Mouse (Mus musculus) myocyte (in vitro differentiated cells): Measurements from ENCODE around the gene Arl4d. TPM values are rescaled to one million over a fixed set of nuclear protein-coding genes. Genes with fewer than 3 reads are reported as not detected.

ENCODE experiments used
- H3K27me3 ChIP-seq: one replicate; pipeline ENCODE4 v1.6.1; 2011; ENCODE audit not compliant: control insufficient read depth, insufficient read depth, insufficient read length
- H3K36me3 ChIP-seq: one replicate; pipeline ENCODE4 v1.6.1; 2011; ENCODE audit not compliant: control insufficient read depth, insufficient read depth
- H3K4me2 ChIP-seq: one replicate; pipeline ENCODE4 v1.6.1; 2011; ENCODE audit warnings: low read depth, control low read depth
- H3K4me3 ChIP-seq: one replicate; pipeline ENCODE4 v1.5.1; 2011; ENCODE audit warnings: mild to moderate bottlenecking, control low read depth, moderate library complexity
- H3K79me2 ChIP-seq: one replicate; pipeline ENCODE4 v1.6.1; 2011; ENCODE audit not compliant: control insufficient read depth, insufficient read depth
- H3ac ChIP-seq: one replicate; pipeline ENCODE4 v1.6.1; 2011; ENCODE audit not compliant: control insufficient read depth, insufficient read length
- CEBPB ChIP-seq: IDR thresholded peaks from 2 replicates; pipeline ENCODE4 v1.6.1; 2011; ENCODE audit warnings: mild to moderate bottlenecking, moderate library complexity; ENCODE audit not compliant: poor library complexity, insufficient read depth, severe bottlenecking
- E2F4 ChIP-seq: IDR thresholded peaks from one replicate; pipeline ENCODE4 v1.6.1; 2011; ENCODE audit warnings: mild to moderate bottlenecking, control low read depth, moderate library complexity; ENCODE audit not compliant: insufficient read depth
- MAX ChIP-seq: IDR thresholded peaks from one replicate; pipeline ENCODE4 v1.6.1; 2011; ENCODE audit warnings: low read depth, mild to moderate bottlenecking, control low read depth
- MYOD1 ChIP-seq, 3 experiments: IDR thresholded peaks; one replicate each; pipeline ENCODE4 v1.6.1; 2011; ENCODE audit warnings: control low read depth in 2 of 3, low read depth in 2 of 3, mild to moderate bottlenecking in 2 of 3, moderate library complexity in 1 of 3; ENCODE audit not compliant: insufficient read length in 2 of 3, control insufficient read depth in 1 of 3
- MYOG ChIP-seq, 3 experiments: IDR thresholded peaks; one replicate each; pipeline ENCODE4 v1.6.1; 2011; ENCODE audit warnings: control low read depth in 2 of 3, low read depth in 2 of 3, mild to moderate bottlenecking in 2 of 3; ENCODE audit not compliant: insufficient read length in 2 of 3, control insufficient read depth in 1 of 3, insufficient read depth in 1 of 3
- POLR2A ChIP-seq: IDR thresholded peaks from one replicate; pipeline ENCODE4 v1.6.1; 2011; ENCODE audit warnings: low read depth, mild to moderate bottlenecking, control low read depth, moderate library complexity; ENCODE audit not compliant: insufficient read length
- POLR2AphosphoS2 ChIP-seq: IDR thresholded peaks from one replicate; pipeline ENCODE4 v1.6.1; 2011; ENCODE audit warnings: low read depth, control low read depth; ENCODE audit not compliant: insufficient read length
- REST ChIP-seq: IDR thresholded peaks from one replicate; pipeline ENCODE4 v1.6.1; 2011; ENCODE audit warnings: mild to moderate bottlenecking, control low read depth, moderate library complexity; ENCODE audit not compliant: insufficient read depth, insufficient read length
- SRF ChIP-seq: IDR thresholded peaks from one replicate; pipeline ENCODE4 v1.6.1; 2011; ENCODE audit warnings: low read depth; ENCODE audit not compliant: control insufficient read depth, insufficient read length
- TCF12 ChIP-seq: IDR thresholded peaks from one replicate; pipeline ENCODE4 v1.6.1; 2011; ENCODE audit warnings: mild to moderate bottlenecking, control low read depth; ENCODE audit not compliant: poor library complexity, insufficient read depth, severe bottlenecking
- TCF3 ChIP-seq: IDR thresholded peaks from one replicate; pipeline ENCODE4 v1.6.1; 2011; ENCODE audit warnings: low read depth, control low read depth; ENCODE audit not compliant: insufficient read length
- USF1 ChIP-seq: IDR thresholded peaks from one replicate; pipeline ENCODE4 v1.6.1; 2011; ENCODE audit warnings: low read depth, mild to moderate bottlenecking, control low read depth, moderate library complexity
- polyA plus RNA-seq: library from polyadenylated mRNA; unstranded; fragments of >200 nt; fragmentation: generic; extraction: Trizol; gene quantifications from one replicate; pipeline ENCODE4 v1.2.1, GENCODE M21; 2012; ENCODE audit warnings: missing spikeins

Gene Arl4d
- polyA plus RNA-seq, 1 experiment, result 7.7 TPM

DNA sequence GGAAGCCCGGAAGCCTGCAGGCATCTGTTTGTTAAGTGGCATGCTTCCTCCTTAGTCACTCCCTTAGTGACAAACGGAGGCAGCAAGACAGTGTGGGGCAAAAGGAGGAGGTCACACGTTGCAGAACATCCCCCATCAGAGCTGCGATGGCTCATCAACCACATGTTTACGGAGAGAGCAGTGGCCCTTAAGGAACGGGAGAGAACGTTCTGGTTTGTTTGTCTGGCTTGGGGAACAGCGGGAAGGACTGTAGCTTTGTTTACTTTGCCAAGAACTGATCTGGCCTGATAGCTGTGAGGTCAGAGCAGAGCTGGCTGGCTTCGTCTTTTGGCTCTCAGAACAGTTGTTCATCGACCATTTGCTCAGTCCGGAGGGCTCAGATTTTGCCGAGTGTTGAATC lies 35.1 kb downstream of the Arl4d start:
- Histone ChIP-seq H3K4me3 (no peak overlapping the region), H3K27me3 (no peaks in the 10 kb centered on the region), H3K36me3 (no peaks in the 10 kb centered on the region), H3K4me2 (peak overlapping the region; percentile 57), H3ac (no peak overlapping the region), H3K79me2 (no peaks in the 10 kb centered on the region)
- peak in 1 of 3 experiments; percentile 48 for TF ChIP-seq MYOG (IDR thresholded peaks at IDR 0.05; ENCODE audit: control insufficient read depth in 1 of 3, insufficient read depth in 1 of 3, insufficient read length in 2 of 3, low read depth in 2 of 3)
- no peak for TF ChIP-seq POLR2A

DNA sequence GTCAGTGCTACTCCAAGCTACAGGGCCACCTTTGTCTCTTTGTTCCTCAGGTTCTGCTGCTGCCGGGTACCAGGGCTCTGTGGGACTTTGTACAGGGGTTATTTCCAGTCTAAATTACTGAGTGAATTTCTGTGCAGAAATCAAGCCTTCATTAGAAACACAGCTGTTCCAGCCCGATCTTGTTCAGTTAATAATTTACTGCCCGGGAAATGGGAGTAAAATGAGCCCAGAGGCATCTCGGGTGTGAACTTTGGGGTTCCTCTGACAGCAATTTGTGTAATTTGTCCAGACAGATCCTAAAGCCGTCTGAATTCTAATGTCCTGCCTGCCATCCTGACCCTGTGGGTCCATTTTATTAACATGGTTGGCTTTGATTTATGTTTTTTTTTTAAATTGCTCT lies 38.7 kb downstream of the Arl4d start:
- Histone ChIP-seq H3K4me3 (no peak overlapping the region), H3K79me2 (no peaks in the 10 kb centered on the region), H3K36me3 (no peaks in the 10 kb centered on the region), H3K4me2 (no peak overlapping the region), H3ac (no peak overlapping the region), H3K27me3 (no peaks in the 10 kb centered on the region)
- TF ChIP-seq MAX, result no peak
- no peak for TF ChIP-seq REST
- no peak for TF ChIP-seq TCF3
- no peak for TF ChIP-seq SRF
- TF ChIP-seq E2F4, result no peak
- no peak for TF ChIP-seq MYOG (IDR thresholded peaks at IDR 0.05; ENCODE audit: control insufficient read depth in 1 of 3, insufficient read depth in 1 of 3, insufficient read length in 2 of 3, low read depth in 2 of 3)
- no peak for TF ChIP-seq MYOD1 (IDR thresholded peaks at IDR 0.05; ENCODE audit: control insufficient read depth in 1 of 3, insufficient read length in 2 of 3, low read depth in 2 of 3)
- no peak for TF ChIP-seq TCF12

DNA sequence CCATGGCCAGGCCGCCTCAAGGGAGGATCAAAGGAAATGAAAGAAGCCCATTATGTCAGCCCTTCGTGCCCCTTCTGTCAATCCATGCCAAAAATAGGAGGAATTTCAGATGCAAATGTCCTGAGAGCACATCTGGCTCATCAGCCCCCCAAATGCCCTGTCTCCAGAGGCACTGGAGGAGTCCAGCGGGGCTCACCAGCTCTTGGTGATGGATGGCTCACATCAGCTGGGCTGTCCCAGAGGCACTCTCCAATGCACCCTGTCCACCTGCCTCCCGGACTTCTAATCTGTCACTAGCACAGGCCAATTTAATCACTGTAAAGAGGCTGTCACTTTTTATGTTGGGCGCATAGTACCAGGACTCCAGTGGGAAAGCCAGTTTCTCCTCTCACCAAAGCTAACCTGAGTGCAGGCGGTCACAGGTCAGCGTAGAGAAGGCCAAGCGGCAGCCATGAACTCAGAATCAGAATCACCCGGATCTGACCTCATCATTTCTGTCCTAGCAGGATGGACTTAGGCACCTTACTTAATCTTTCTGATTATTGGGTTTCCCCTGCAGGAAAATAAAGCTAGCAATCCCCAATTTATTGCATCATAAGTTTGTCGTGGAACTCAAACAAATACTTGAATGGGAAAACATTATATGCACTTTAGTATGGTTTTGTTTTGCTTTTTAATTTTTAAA lies 41.6 kb downstream of the Arl4d start:
- H3K36me3 ChIP-seq, result no peaks in the 10 kb centered on the region
- H3K4me3 ChIP-seq, result no peak overlapping the region
- TF ChIP-seq MYOD1 (IDR thresholded peaks at IDR 0.05; ENCODE audit: control insufficient read depth in 1 of 3, insufficient read length in 2 of 3, low read depth in 2 of 3) (no peak), E2F4 (no peak), TCF12 (no peak), MYOG (IDR thresholded peaks at IDR 0.05; ENCODE audit: control insufficient read depth in 1 of 3, insufficient read depth in 1 of 3, insufficient read length in 2 of 3, low read depth in 2 of 3) (no peak), TCF3 (no peak), USF1 (no peak), POLR2A (no peak), REST (no peak), SRF (no peak), POLR2AphosphoS2 (no peak), CEBPB (no peak), MAX (no peak)
- H3K4me2 ChIP-seq, result no peak overlapping the region
- H3K27me3 ChIP-seq, result no peaks in the 10 kb centered on the region
- H3K79me2 ChIP-seq, result no peaks in the 10 kb centered on the region
- H3ac ChIP-seq, result no peak overlapping the region

DNA sequence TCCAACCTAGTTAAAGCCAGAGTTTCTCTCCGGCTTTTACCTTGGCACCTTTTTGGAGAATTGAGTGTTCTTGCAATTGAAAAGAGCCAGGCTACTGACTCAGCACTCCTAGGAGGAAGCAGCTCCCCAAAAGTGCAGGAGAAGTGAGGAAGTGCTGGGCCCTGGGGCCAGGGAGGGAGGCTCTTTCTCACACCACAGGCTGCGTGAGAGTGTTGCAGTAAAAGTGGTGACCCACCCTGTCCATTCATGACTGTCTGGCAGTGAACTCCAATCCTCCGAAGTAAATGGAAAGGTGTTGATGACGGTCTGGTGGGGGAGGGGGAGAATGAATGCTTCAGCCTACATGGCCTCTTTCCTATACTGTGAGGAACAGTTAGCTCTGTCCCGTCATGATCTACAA lies 43.1 kb downstream of the Arl4d start:
- H3K27me3 ChIP-seq, result no peaks in the 10 kb centered on the region
- TF ChIP-seq SRF (no peak), MAX (no peak), POLR2AphosphoS2 (no peak), POLR2A (no peak), CEBPB (no peak), MYOG (IDR thresholded peaks at IDR 0.05; ENCODE audit: control insufficient read depth in 1 of 3, insufficient read depth in 1 of 3, insufficient read length in 2 of 3, low read depth in 2 of 3) (no peak), MYOD1 (IDR thresholded peaks at IDR 0.05; ENCODE audit: control insufficient read depth in 1 of 3, insufficient read length in 2 of 3, low read depth in 2 of 3) (no peak), E2F4 (no peak), TCF3 (no peak), TCF12 (no peak), USF1 (no peak), REST (no peak)
- H3K4me2 ChIP-seq, result no peak overlapping the region
- H3K36me3 ChIP-seq, result no peaks in the 10 kb centered on the region
- no peak overlapping the region for H3K4me3 ChIP-seq
- H3ac ChIP-seq, result no peak overlapping the region
- H3K79me2 ChIP-seq, result no peaks in the 10 kb centered on the region

DNA sequence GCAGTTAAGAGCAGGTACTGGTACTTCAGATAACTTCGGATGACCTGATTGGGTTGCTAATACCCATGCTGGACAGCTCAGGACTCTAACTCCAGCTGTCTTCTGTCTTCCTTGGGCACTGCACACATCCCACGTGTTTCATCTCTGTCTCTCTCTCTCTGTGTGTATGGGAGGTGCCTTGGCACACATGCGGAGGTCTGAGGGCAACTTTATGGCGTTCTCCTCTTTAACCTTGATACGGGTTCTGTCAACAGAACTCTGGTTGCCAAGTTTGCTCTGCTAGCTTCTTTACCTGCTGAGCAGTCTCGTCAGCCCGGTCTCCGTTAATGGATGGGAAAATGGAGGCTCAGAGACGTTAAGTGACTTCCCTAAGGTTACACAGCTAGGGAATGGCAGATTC lies 47.5 kb downstream of the Arl4d start:
- Histone ChIP-seq H3K4me3 (no peak overlapping the region), H3K79me2 (no peaks in the 10 kb centered on the region), H3K27me3 (no peaks in the 10 kb centered on the region), H3K4me2 (no peak overlapping the region), H3ac (no peak overlapping the region), H3K36me3 (no peaks in the 10 kb centered on the region)
- no peak for TF ChIP-seq TCF3
- no peak for TF ChIP-seq POLR2A
- no peak for TF ChIP-seq POLR2AphosphoS2
- TF ChIP-seq SRF, result no peak
- no peak for TF ChIP-seq E2F4
- TF ChIP-seq MAX, result no peak
- TF ChIP-seq TCF12, result no peak
- no peak for TF ChIP-seq MYOD1 (IDR thresholded peaks at IDR 0.05; ENCODE audit: control insufficient read depth in 1 of 3, insufficient read length in 2 of 3, low read depth in 2 of 3)
- no peak for TF ChIP-seq REST
- TF ChIP-seq MYOG (IDR thresholded peaks at IDR 0.05; ENCODE audit: control insufficient read depth in 1 of 3, insufficient read depth in 1 of 3, insufficient read length in 2 of 3, low read depth in 2 of 3), result no peak
- no peak for TF ChIP-seq CEBPB
- TF ChIP-seq USF1, result no peak
